Mouse (Mus musculus) left cerebral cortex, postnatal 4 days (tissue): ENCODE measurements around the gene Htatip2. TPM values are rescaled to one million over a fixed set of nuclear protein-coding genes. Genes with fewer than 3 reads are reported as not detected.

Source experiments
- DNase-seq: peaks from one replicate; pipeline ENCODE4 v3.0.0-alpha.2; 2022
- intact Hi-C: fragments of 180-260 bp; cut with DNase I; formaldehyde crosslinking; loops from one replicate; pipeline ENCODE4 v1.15.1; 2025
- total RNA-seq, 2 experiments: library from RNA; stranded (reverse); gene quantifications; 2 replicates each; pipeline ENCODE4 v1.2.3; 2021

Gene Htatip2
- 1 to 10 TPM; 4.7 to 5.5 TPM for total RNA-seq

- DNase-seq, result no peak
- intact Hi-C loops, result loop anchor here (10.0 kb wide), 1 partner anchor 254 kb away; no protein-coding TSS in a partner anchor
Observed at GRCm38 (mm10) chr7:49758934-49759571, at the start of gene Htatip2. Htatip2 (plus strand) TSS chr7:49759115.

GRCm38 (mm10) chr7:49709381-49710021, 49.4 kb upstream of the Htatip2 start:
- intact Hi-C loops, result no loop called here

GRCm38 (mm10) chr7:49717942-49718733, 40.8 kb upstream of the Htatip2 start:
- no peak for DNase-seq
- intact Hi-C loops, result no loop called here

More at GRCm38 (mm10) chr7:49709381-49710021, 49.4 kb upstream of the Htatip2 start:
- no peak for DNase-seq

- DNase-seq, result no peak
- intact Hi-C loops, result no loop called here
Observed at GRCm38 (mm10) chr7:49734342-49734741, 24.6 kb upstream of the Htatip2 start.

GRCm38 (mm10) chr7:49739448-49739847, 19.5 kb upstream of the Htatip2 start:
- DNase-seq, result no peak
- intact Hi-C loops, result no loop called here

- no peak for DNase-seq
- intact Hi-C loops, result no loop called here
Observed at GRCm38 (mm10) chr7:49741474-49741873, 17.4 kb upstream of the Htatip2 start.

GRCm38 (mm10) chr7:49741923-49742322, 17.0 kb upstream of the Htatip2 start:
- intact Hi-C loops, result no loop called here
- DNase-seq, result peak; percentile 30

GRCm38 (mm10) chr7:49751148-49751547, 7.8 kb upstream of the Htatip2 start:
- DNase-seq, result peak; percentile 21
- intact Hi-C loops, result loop anchor here (2.0 to 10.0 kb wide), 2 partner anchors 134 to 246 kb away; no protein-coding TSS in a partner anchor

- intact Hi-C loops, result loop anchor here (10.0 kb wide), 1 partner anchor 248 kb away; no protein-coding TSS in a partner anchor
- peak; percentile 37 for DNase-seq
Observed at GRCm38 (mm10) chr7:49752730-49753506, 6.0 kb upstream of the Htatip2 start.

GRCm38 (mm10) chr7:49754767-49755166, 4.1 kb upstream of the Htatip2 start:
- intact Hi-C loops, result loop anchor here (10.0 kb wide), 1 partner anchor 250 kb away; no protein-coding TSS in a partner anchor
- peak; percentile 51 for DNase-seq

GRCm38 (mm10) chr7:49762605-49763004, 3.7 kb downstream of the Htatip2 start:
- no peak for DNase-seq
- intact Hi-C loops, result no loop called here

GRCm38 (mm10) chr7:49764011-49764716, 5.2 kb downstream of the Htatip2 start:
- no peak for DNase-seq
- intact Hi-C loops, result no loop called here

GRCm38 (mm10) chr7:49766166-49766565, 7.3 kb downstream of the Htatip2 start:
- DNase-seq, result no peak
- intact Hi-C loops, result no loop called here

- no peak for DNase-seq
- intact Hi-C loops, result no loop called here
Observed at GRCm38 (mm10) chr7:49768509-49768908, 9.6 kb downstream of the Htatip2 start.

GRCm38 (mm10) chr7:49774396-49774795, 15.5 kb downstream of the Htatip2 start:
- intact Hi-C loops, result no loop called here
- no peak for DNase-seq

- intact Hi-C loops, result no loop called here
- DNase-seq, result no peak
Observed at GRCm38 (mm10) chr7:49777585-49777984, 18.7 kb downstream of the Htatip2 start.

- intact Hi-C loops, result no loop called here
- DNase-seq, result peak; percentile 99
Observed at GRCm38 (mm10) chr7:49778114-49778901, 19.4 kb downstream of the Htatip2 start, which contains the start of gene Prmt3. Prmt3 (plus strand) TSS chr7:49778346.

- DNase-seq, result no peak
- intact Hi-C loops, result no loop called here
Observed at GRCm38 (mm10) chr7:49778904-49779615, 20.1 kb downstream of the Htatip2 start.
